21 mouse cellular contexts compared by ENCODE assay signal in the genomic region with DNA sequence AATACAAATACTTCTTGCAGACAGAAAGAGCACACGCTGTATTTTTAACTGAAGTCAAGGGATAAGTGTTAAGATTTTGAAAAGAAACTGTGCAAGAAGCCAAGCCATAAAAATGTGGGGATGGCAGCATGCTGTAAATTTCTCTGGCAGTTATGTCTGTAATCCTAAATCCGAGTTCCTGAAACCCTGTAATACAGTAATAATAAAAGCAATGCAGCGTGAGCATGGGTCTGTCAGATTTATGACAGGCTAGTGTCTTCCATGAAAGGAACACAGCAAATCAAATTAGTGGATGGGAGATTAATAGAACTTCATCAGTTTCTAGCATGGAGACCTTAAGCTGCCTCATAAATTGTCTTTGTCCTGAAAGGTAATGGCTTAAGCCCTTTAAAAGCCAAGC.
DNase-seq lines count a peak whose midpoint lies in the region; ATAC-seq and TF ChIP-seq lines count a peak whose summit lies in the region.
"Had no signal": no experiment of that assay in that cellular context is flagged by ENCODE, and none has a peak within 500 bp of the region (broad histone marks: within the 10 kb centered on the region; RNA-seq: fewer than 3 reads in every experiment).

No protein-coding gene starts in this region.

- no peaks in the 10 kb centered on the region for H3K9me3 ChIP-seq in kidney, postnatal 0 days (replicated peaks; ENCODE audit: low read length)
- H3K9me3 ChIP-seq in neural tube, embryonic 14.5 days (ENCODE audit: control insufficient read depth, low read length) = no peaks in the 10 kb centered on the region
- H3K9me3 ChIP-seq: embryonic facial prominence, embryonic 15.5 days; heart, embryonic 13.5 days; hindbrain, embryonic 15.5 days had no signal

- H3K4me3 ChIP-seq in kidney, postnatal 0 days (replicated peaks; ENCODE audit: low read depth, low read length) = no peak overlapping the region
- H3K4me3 ChIP-seq in neural tube, embryonic 14.5 days (ENCODE audit: low read depth, low read length) = no peak overlapping the region
- H3K4me3 ChIP-seq: embryonic facial prominence, embryonic 15.5 days; heart, embryonic 13.5 days; hindbrain, embryonic 15.5 days had no signal

- ATAC-seq in frontal cortex, adult (ENCODE audit: low TSS enrichment) = peak; percentile 90
- ATAC-seq in kidney, postnatal 0 days (replicated peaks; ENCODE audit: low FRiP score, low read depth) = no peak
- peak; percentile 78 for ATAC-seq in neural tube, embryonic 14.5 days (ENCODE audit: low read depth)
- ATAC-seq: activated CD4-positive, CD25-positive, alpha-beta regulatory T cell, adult 4 months; forebrain, embryonic 16.5 days; Patski had no signal

- TF ChIP-seq CTCF in kidney, postnatal 0 days (IDR thresholded peaks at IDR 0.05; ENCODE audit: low read depth) = no peak

- no peak for DNase-seq in frontal cortex, postnatal 14 days (ENCODE audit: low spot score in 2 of 2)
- DNase-seq in kidney, postnatal 0 days (ENCODE audit: low spot score) = peak; percentile 60
- no peak for DNase-seq in kidney, adult 9 months
- DNase-seq in brain, adult 2 months (ENCODE audit: low read depth, low spot score) = peak; percentile 25
- DNase-seq in ovary, postnatal 14 days (ENCODE audit: low spot score) = no peak
- DNase-seq: adrenal gland, postnatal 14 days; cerebellum, adult 18-20 months; cerebellum, adult 9-11 months; cerebellum, postnatal 36 days; gastrocnemius, postnatal 36 days; heart, adult 11 months; heart, postnatal 36 days had no signal

- WGBS in kidney, postnatal 0 days = 23% methylated on average over 3 of the region's 3 CpGs
- WGBS in neural tube, embryonic 14.5 days = 33% methylated on average over 3 of the region's 3 CpGs

- no peaks in the 10 kb centered on the region for H3K4me1 ChIP-seq in kidney, postnatal 0 days (replicated peaks; ENCODE audit: insufficient read depth, low read length)
- no peaks in the 10 kb centered on the region for H3K4me1 ChIP-seq in neural tube, embryonic 14.5 days (ENCODE audit: control insufficient read depth, insufficient read depth, low read length)
- H3K4me1 ChIP-seq: embryonic facial prominence, embryonic 15.5 days; heart, embryonic 13.5 days; hindbrain, embryonic 15.5 days had no signal

- no peak overlapping the region for H3K4me2 ChIP-seq in kidney, postnatal 0 days (ENCODE audit: low read length)
- no peak overlapping the region for H3K4me2 ChIP-seq in neural tube, embryonic 14.5 days (ENCODE audit: low read depth, low read length)
- H3K4me2 ChIP-seq: embryonic facial prominence, embryonic 15.5 days; heart, embryonic 13.5 days; hindbrain, embryonic 15.5 days had no signal

- no peak overlapping the region for H3K9ac ChIP-seq in kidney, postnatal 0 days (ENCODE audit: low read depth, low read length)
- H3K9ac ChIP-seq in neural tube, embryonic 14.5 days (replicated peaks; ENCODE audit: low read depth, low read length) = no peak overlapping the region
- H3K9ac ChIP-seq: embryonic facial prominence, embryonic 15.5 days; heart, embryonic 13.5 days; hindbrain, embryonic 15.5 days had no signal

- H3K27me3 ChIP-seq in kidney, postnatal 0 days (ENCODE audit: insufficient read depth, low read length) = no peaks in the 10 kb centered on the region
- H3K27me3 ChIP-seq in neural tube, embryonic 14.5 days (ENCODE audit: control insufficient read depth, insufficient read depth, low read length) = no peaks in the 10 kb centered on the region
- H3K27me3 ChIP-seq: CH12.LX; embryonic facial prominence, embryonic 15.5 days; heart, embryonic 13.5 days; hindbrain, embryonic 15.5 days; Patski had no signal

- no peak overlapping the region for H3K27ac ChIP-seq in kidney, postnatal 0 days
- no peak overlapping the region for H3K27ac ChIP-seq in neural tube, embryonic 14.5 days (ENCODE audit: low read depth, low read length)
- H3K27ac ChIP-seq: embryonic facial prominence, embryonic 15.5 days; heart, embryonic 13.5 days; hindbrain, embryonic 15.5 days had no signal

- no peaks in the 10 kb centered on the region for H3K36me3 ChIP-seq in kidney, postnatal 0 days (ENCODE audit: insufficient read depth, low read length)
- H3K36me3 ChIP-seq in neural tube, embryonic 14.5 days (ENCODE audit: control insufficient read depth, insufficient read depth, low read length) = no peaks in the 10 kb centered on the region
- H3K36me3 ChIP-seq: embryonic facial prominence, embryonic 15.5 days; heart, embryonic 13.5 days; hindbrain, embryonic 15.5 days had no signal

Comparison
In these comparisons a context has a peak if more than half of its experiments do, and no peak if none do; other contexts are left out.
1. DNase-seq: peak in kidney, postnatal 0 days (single experiment) and brain, adult 2 months (single experiment); none in frontal cortex, postnatal 14 days (0 of 2), kidney, adult 9 months (single experiment) and ovary, postnatal 14 days (single experiment).